Mouse (Mus musculus) ES-Bruce4 (cell line): Measurements from ENCODE around the gene Nktr.

Experiments used
- CTCF ChIP-seq: IDR thresholded peaks from one replicate; pipeline ENCODE4 v1.8.1; 2011; ENCODE audit warnings: low read depth, low read length
- POLR2A ChIP-seq: IDR thresholded peaks from one replicate; pipeline ENCODE4 v1.8.1; 2011; ENCODE audit warnings: low read length; ENCODE audit not compliant: insufficient read depth

DNA sequence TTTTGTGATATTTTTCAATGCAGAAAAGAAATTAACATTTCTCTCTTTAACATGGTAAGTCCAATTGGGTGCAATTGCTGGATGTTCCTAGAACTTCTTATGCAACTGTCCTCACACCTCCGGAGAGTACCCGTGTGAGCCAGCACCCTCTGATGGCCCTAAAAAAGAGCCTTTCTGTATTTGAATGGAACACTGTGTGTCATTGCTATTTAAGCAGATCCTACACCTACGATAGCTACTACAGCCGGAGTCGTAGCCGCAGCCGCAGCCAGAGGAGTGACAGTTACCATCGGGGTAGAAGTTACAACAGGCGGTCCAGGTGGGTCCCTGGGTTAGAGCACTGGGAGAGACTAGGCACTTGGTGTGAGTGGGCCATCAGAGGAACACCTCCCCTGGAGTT lies 33.8 kb downstream of the Nktr start:
- TF ChIP-seq POLR2A (no peak), CTCF (no peak)
